Mouse (Mus musculus) hindbrain, embryonic 11.5 days (tissue): ENCODE data around the gene Scrt2. TPM values are rescaled to one million over a fixed set of nuclear protein-coding genes. Genes with fewer than 3 reads are reported as not detected.

Experiments used
- ATAC-seq: fragments of 200-750 bp; cut with Nextera tagmentation; 2 replicates; pipeline ENCODE4 v1.8.0; 2017; ENCODE audit warnings: mild to moderate bottlenecking, moderate TSS enrichment, moderate library complexity; ENCODE audit not compliant: low FRiP score
- DNase-seq: peaks from one replicate; pipeline ENCODE4 v3.0.0-alpha.2; 2015; ENCODE audit warnings: low spot score
- H3K27ac ChIP-seq: fragments of 300-500 bp; sonication (generic); 2 replicates; pipeline ENCODE4 v1.5.1; 2014; ENCODE audit warnings: mild to moderate bottlenecking, low read depth, low read length
- H3K27me3 ChIP-seq: fragments of 300-500 bp; sonication (generic); 2 replicates; pipeline ENCODE4 v1.6.1; 2014; ENCODE audit warnings: mild to moderate bottlenecking, low read length, moderate library complexity, mixed read lengths; ENCODE audit not compliant: control insufficient read depth, insufficient read depth
- H3K36me3 ChIP-seq: fragments of 300-500 bp; sonication (generic); 2 replicates; pipeline ENCODE4 v1.6.1; 2014; ENCODE audit warnings: mild to moderate bottlenecking, low read length, moderate library complexity, mixed read lengths; ENCODE audit not compliant: control insufficient read depth, insufficient read depth
- H3K4me1 ChIP-seq: fragments of 300-500 bp; sonication (generic); replicated peaks from 2 replicates; pipeline ENCODE4 v1.6.1; 2014; ENCODE audit warnings: low read length, mixed read lengths; ENCODE audit not compliant: control insufficient read depth, insufficient read depth
- H3K4me2 ChIP-seq: fragments of 300-500 bp; sonication (generic); replicated peaks from 2 replicates; pipeline ENCODE4 v1.6.1; 2014; ENCODE audit warnings: mild to moderate bottlenecking, low read depth, low read length
- H3K4me3 ChIP-seq: fragments of 300-500 bp; sonication (generic); 2 replicates; pipeline ENCODE4 v1.5.1; 2014; ENCODE audit warnings: low read depth, low read length
- H3K9ac ChIP-seq: fragments of 300-500 bp; sonication (generic); 2 replicates; pipeline ENCODE4 v1.6.1; 2014; ENCODE audit warnings: low read depth, low read length
- H3K9me3 ChIP-seq: fragments of 300-500 bp; sonication (generic); 2 replicates; pipeline ENCODE4 v1.6.1; 2016; ENCODE audit warnings: low read length; ENCODE audit not compliant: control insufficient read depth
- WGBS: fragments of 180-500 bp; shearing (Covaris S2); extraction: QIAGEN DNeasy Blood & Tissue Kit; methylation state at CpG from one replicate; pipeline ENCODE4 v1.1.7; 2014; 5-methylcytosine and 5-hydroxymethylcytosine counted together
- polyA plus RNA-seq: library from polyadenylated mRNA; unstranded; fragments of >200 nt; fragmentation: Nextera tagmentation; extraction: Ambion mirVana; gene quantifications from 2 replicates; pipeline ENCODE4 v1.2.1, GENCODE M21; 2014

The Scrt2 gene
- polyA plus RNA-seq, 1 experiment from 2014 or later, result 31.4 TPM

DNA sequence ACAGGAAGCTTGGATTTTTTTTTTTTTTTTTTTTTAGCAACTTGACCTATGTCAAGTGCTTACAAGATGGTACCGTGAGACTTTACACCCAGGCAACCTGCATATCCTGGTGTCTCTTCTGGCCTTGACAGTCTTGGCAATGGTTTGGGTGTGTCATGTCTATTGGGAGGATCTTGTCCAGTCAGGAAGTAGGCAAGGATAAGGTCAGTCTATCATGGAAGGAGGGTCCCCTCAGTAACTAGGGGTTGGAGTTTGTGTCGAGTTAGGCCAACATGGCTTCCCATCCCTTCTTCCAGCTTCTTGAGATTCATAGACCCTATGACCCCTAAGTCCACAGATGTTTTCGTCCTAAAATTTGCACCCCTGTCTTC, 24.9 kb downstream of the Scrt2 start:
- DNase-seq (no peak), ATAC-seq (no peak)
- no peaks in the 10 kb centered on the region for H3K27me3 ChIP-seq
- H3K4me3 ChIP-seq, result peak overlapping the region; percentile 63
- H3K36me3 ChIP-seq, result no peaks in the 10 kb centered on the region
- H3K4me2 ChIP-seq, result peak overlapping the region; percentile 64
- no peaks in the 10 kb centered on the region; the same call in 1 of the 2 replicates for H3K4me1 ChIP-seq
- WGBS, result 87% methylated on average over 3 of the region's 3 CpGs
- no peak overlapping the region for H3K27ac ChIP-seq
- no peak overlapping the region; the same call in 1 of the 2 replicates for H3K9ac ChIP-seq
- H3K9me3 ChIP-seq, result no peaks in the 10 kb centered on the region

GRCm38 (mm10) chr2:152106597-152106996, 25.3 kb downstream of the Scrt2 start:
- 90% methylated on average over 10 of the region's 10 CpGs for WGBS
- Histone ChIP-seq H3K4me2 (no peak overlapping the region), H3K9ac (no peak overlapping the region), H3K27ac (no peak overlapping the region), H3K9me3 (no peaks in the 10 kb centered on the region), H3K4me3 (no peak overlapping the region), H3K36me3 (no peaks in the 10 kb centered on the region), H3K27me3 (no peaks in the 10 kb centered on the region), H3K4me1 (no peaks in the 10 kb centered on the region; the same call in 1 of the 2 replicates)
- ATAC-seq (no peak), DNase-seq (no peak)

DNA sequence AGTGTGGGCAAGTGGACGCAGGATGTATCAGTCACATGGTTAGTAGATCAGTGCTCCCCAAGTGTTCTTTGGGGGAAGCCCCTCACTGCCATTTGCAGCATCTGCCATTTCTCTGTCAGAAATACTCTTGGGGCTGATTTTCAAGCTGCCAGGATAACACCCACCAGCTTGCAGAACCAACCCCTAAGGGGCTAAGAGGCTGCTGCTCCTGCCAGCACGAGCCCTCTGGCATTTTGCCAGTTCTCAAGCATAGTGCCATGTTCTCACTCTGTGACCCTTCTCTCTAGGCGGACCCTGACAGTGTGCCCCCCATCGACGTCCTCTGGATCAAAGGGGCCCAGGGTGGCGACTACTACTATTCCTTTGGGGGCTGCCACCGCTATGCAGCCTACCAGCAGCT, 27.4 kb downstream of the Scrt2 start:
- WGBS, result 77% methylated on average over 7 of the region's 7 CpGs
- no peak overlapping the region for H3K4me3 ChIP-seq
- H3K36me3 ChIP-seq, result no peaks in the 10 kb centered on the region
- H3K4me2 ChIP-seq, result no peak overlapping the region
- H3K27ac ChIP-seq, result no peak overlapping the region
- no peaks in the 10 kb centered on the region for H3K9me3 ChIP-seq
- no peaks in the 10 kb centered on the region for H3K27me3 ChIP-seq
- DNase-seq, result no peak
- H3K9ac ChIP-seq, result no peak overlapping the region
- no peak for ATAC-seq
- H3K4me1 ChIP-seq, result no peaks in the 10 kb centered on the region; the same call in 1 of the 2 replicates

DNA sequence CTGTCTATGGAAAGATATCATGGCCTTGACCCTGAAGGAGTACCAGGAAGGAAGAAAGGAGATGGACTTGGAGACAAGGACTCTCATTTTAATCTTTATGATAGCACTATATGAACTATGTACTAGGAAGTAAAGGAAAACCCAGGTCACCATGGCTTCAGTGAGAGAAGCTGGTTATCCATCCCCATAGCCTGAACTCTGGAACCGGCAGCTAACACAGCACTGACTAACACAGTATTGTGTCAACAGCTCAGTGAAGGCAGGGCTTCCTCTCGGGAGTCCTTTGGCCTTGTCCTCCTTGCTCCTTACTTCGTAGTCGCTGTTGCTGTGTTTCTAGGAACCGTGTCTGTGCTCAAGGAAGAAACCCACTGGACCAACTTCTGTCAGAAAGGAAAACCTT, 28.1 kb downstream of the Scrt2 start:
- Histone ChIP-seq H3K27me3 (no peaks in the 10 kb centered on the region), H3K9me3 (no peaks in the 10 kb centered on the region), H3K4me3 (no peak overlapping the region), H3K36me3 (no peaks in the 10 kb centered on the region), H3K9ac (no peak overlapping the region), H3K4me1 (peaks cover 3% of the 10 kb centered on the region), H3K4me2 (no peak overlapping the region), H3K27ac (no peak overlapping the region)
- DNase-seq (no peak), ATAC-seq (no peak)
- WGBS, result 91% methylated on average over 5 of the region's 5 CpGs

GRCm38 (mm10) chr2:152111311-152111710, 30.0 kb downstream of the Scrt2 start:
- DNase-seq (no peak), ATAC-seq (no peak)
- Histone ChIP-seq H3K4me2 (no peak overlapping the region), H3K4me3 (no peak overlapping the region), H3K36me3 (no peaks in the 10 kb centered on the region), H3K27me3 (no peaks in the 10 kb centered on the region), H3K27ac (no peak overlapping the region), H3K9me3 (no peaks in the 10 kb centered on the region), H3K4me1 (peaks cover 11% of the 10 kb centered on the region), H3K9ac (no peak overlapping the region)
- 59% methylated on average over 2 of the region's 2 CpGs for WGBS

- H3K4me1 ChIP-seq, result peaks cover 11% of the 10 kb centered on the region
- no peaks in the 10 kb centered on the region for H3K36me3 ChIP-seq
- ATAC-seq (peak; percentile 66), DNase-seq (peak; percentile 97)
- no peak overlapping the region for H3K9ac ChIP-seq
- no peak overlapping the region for H3K4me3 ChIP-seq
- no peaks in the 10 kb centered on the region for H3K9me3 ChIP-seq
- no peak overlapping the region for H3K4me2 ChIP-seq
- no peak overlapping the region for H3K27ac ChIP-seq
- 8% methylated on average over 7 of the region's 7 CpGs for WGBS
- H3K27me3 ChIP-seq, result no peaks in the 10 kb centered on the region
Observed at GRCm38 (mm10) chr2:152111920-152112319, 30.6 kb downstream of the Scrt2 start.

GRCm38 (mm10) chr2:152112490-152112889, 31.2 kb downstream of the Scrt2 start:
- Histone ChIP-seq H3K4me1 (peaks cover 11% of the 10 kb centered on the region), H3K4me2 (no peak overlapping the region), H3K9ac (no peak overlapping the region), H3K36me3 (no peaks in the 10 kb centered on the region), H3K9me3 (no peaks in the 10 kb centered on the region), H3K4me3 (no peak overlapping the region), H3K27ac (no peak overlapping the region), H3K27me3 (no peaks in the 10 kb centered on the region)
- WGBS, result 83% methylated on average over 5 of the region's 5 CpGs
- ATAC-seq (no peak), DNase-seq (no peak)

DNA sequence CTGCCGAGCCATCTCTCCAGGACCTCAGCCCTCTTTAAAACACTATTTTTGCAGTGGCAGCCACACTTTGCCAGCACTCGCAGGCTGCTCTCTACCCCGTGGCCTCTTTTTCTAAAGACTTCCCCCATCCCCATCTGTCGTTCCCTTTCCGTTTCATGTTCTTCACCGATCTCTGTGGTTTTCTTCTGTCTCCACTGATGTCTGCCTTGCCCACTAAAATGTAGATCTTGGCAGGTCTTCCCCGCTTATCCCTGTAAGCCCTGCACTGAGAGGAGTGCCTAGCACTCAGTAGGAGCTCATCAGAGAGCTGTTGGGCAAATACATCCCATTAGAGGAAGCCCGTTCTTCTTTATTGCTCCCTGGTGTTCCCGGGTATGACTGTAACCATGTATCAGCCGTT, 31.6 kb downstream of the Scrt2 start:
- Histone ChIP-seq H3K4me2 (no peak overlapping the region), H3K4me1 (peaks cover 11% of the 10 kb centered on the region), H3K9ac (no peak overlapping the region), H3K27me3 (no peaks in the 10 kb centered on the region), H3K27ac (no peak overlapping the region), H3K36me3 (no peaks in the 10 kb centered on the region), H3K9me3 (no peaks in the 10 kb centered on the region), H3K4me3 (no peak overlapping the region)
- no peak for DNase-seq
- WGBS, result 64% methylated on average over 10 of the region's 10 CpGs
- no peak for ATAC-seq

GRCm38 (mm10) chr2:152114057-152114975, 33.0 kb downstream of the Scrt2 start:
- Histone ChIP-seq H3K9me3 (no peaks in the 10 kb centered on the region), H3K27ac (peak overlapping the region; percentile 45; the same call in 1 of the 2 replicates), H3K36me3 (no peaks in the 10 kb centered on the region), H3K4me3 (peak overlapping the region; percentile 22), H3K4me2 (peak overlapping the region; percentile 55), H3K4me1 (peaks cover 11% of the 10 kb centered on the region), H3K9ac (peak overlapping the region; percentile 41; the same call in 1 of the 2 replicates), H3K27me3 (no peaks in the 10 kb centered on the region)
- DNase-seq, result peak; percentile 78
- WGBS, result 10% methylated on average over 32 of the region's 36 CpGs
- peak; percentile 85 for ATAC-seq
